Mouse (Mus musculus) naive thymus-derived CD4-positive, alpha-beta T cell, adult 5 months (primary cell): ENCODE data around the gene Poldip3. TPM values are rescaled to one million over a fixed set of nuclear protein-coding genes. Genes with fewer than 3 reads are reported as not detected.

Experiments
- polyA plus RNA-seq: library from polyadenylated mRNA; unstranded; fragments of 100-300 nt; shearing (Covaris generic); gene quantifications from one replicate; pipeline ENCODE4 v1.2.1, GENCODE M21; 2017

The Poldip3 gene
- polyA plus RNA-seq = 208 TPM

GRCm38 (mm10) chr15:83149196-83150072 is at the start of gene Poldip3:
Gene Poldip3, minus strand, starts transcription at chr15:83149384.

GRCm38 (mm10) chr15:83172492-83173429 is 23.6 kb upstream of the Poldip3 start, which contains the start of gene Cyb5r3:
Gene Cyb5r3, minus strand, starts transcription at chr15:83172592.

GRCm38 (mm10) chr15:83122566-83123145 is 26.5 kb downstream of the Poldip3 start, which contains the start of gene Rrp7a:
Gene Rrp7a, minus strand, starts transcription at chr15:83122801.

DNA sequence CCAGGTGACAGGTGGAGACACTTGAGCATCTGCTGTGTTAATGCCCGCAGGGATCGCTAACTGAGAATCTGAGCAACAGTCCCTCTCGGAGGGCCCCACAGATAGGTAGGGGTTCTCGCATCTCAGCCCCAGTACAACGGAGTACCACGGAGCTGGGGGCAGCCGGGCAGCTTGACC is 59.9 kb downstream of the Poldip3 start, which contains the start of gene Serhl:
TSS of gene Serhl (plus strand) at position 78 of the 177 bp plus-strand sequence.

Other genes starting within 250 kb of the Poldip3 start
- 10.4 TPM for gene Tcf20, start 161.5 kb downstream of the Poldip3 start, polyA plus RNA-seq
- 1.4 TPM for gene Nfam1, start 116.1 kb downstream of the Poldip3 start, polyA plus RNA-seq
- 52.8 TPM for gene Serhl, start 59.9 kb downstream of the Poldip3 start, polyA plus RNA-seq
- gene Rrp7a, start 26.6 kb downstream of the Poldip3 start, polyA plus RNA-seq = 103 TPM
- gene Cyb5r3, start 23.2 kb upstream of the Poldip3 start, polyA plus RNA-seq = 79.7 TPM
- not detected for gene A4galt, start 102.4 kb upstream of the Poldip3 start, polyA plus RNA-seq
- 7.8 TPM for gene Arfgap3, start 200.9 kb upstream of the Poldip3 start, polyA plus RNA-seq